Mouse (Mus musculus): Measurements from ENCODE around the gene Jmjd1c.

- TF ChIP-seq POLR2A (IDR thresholded peaks at IDR 0.05; ENCODE audit: insufficient read depth, low read depth, low read length) (peak; percentile 53; the same call in 1 of the 2 replicates), CTCF (IDR thresholded peaks at IDR 0.05) (no peak)
Observed at GRCm38 (mm10) chr10:67096621-67097436, 904 bp downstream of the Jmjd1c start, which contains the start of gene Reep3.

Measured in heart, adult 2 months (tissue).